Mouse (Mus musculus) heart, adult 11 months (tissue): ENCODE results near the gene Brd2.

Experiments used
- DNase-seq: peaks from one replicate; pipeline ENCODE4 v3.0.0; 2022

Gene Brd2

DNA sequence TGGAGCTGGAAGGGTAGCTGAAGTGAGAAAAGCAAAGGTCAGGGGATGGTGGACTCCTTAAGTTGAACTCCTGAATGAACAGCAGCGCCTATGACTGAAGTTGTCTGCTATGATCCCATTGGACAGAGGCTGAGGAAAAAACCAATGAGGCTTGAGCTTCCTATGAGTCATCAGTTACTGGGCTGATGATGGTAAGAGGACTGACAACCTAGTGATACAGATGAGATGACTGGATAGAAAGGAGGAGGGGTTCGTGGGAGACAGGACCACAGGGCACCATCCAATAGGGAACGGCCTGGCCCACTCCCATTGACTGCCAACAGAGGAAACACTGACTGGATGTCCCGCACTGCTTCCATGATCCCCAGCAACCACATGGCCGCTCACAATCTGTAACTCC is 42.8 kb downstream of the Brd2 start:
- DNase-seq = peak; percentile 92

DNA sequence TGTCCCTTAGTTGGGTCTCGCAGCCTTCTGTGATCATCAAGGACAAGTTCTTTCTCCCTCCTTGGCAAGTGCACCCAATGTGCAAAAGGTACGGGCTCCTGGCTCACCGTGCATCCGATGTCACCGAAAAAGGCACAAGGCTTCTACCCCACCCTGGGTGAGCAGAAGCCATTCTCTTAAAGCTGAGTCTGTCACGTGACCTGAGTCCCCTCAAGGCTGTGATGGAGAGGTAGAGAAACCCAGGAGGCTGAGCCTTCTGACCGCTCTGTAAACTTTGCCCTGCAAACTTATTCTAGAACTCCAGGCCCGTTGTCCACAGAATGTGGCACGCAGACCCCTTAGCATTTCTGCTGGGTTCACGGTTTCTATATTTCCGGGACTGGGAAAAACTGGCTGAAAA is 43.4 kb downstream of the Brd2 start:
- DNase-seq = no peak

DNA sequence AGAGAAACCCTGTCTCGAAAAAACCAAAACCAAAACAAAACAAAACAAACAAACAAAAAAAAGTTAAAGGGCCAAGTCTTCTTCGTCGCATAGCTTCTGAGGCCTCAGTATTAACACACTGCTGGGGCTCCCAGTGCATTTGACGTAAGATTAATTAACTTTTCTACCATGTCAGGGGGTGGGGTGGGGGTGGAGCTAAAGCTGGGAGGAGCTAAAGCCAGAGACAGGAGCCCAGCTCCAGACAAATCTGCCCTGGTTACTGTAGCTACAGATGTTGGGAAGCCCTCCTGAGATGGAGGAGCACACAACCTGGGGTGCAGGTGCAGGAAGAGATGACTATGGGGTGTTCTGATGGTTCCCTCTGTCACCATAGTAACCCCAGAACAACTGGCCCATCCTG is 44.3 kb downstream of the Brd2 start:
- no peak for DNase-seq

DNA sequence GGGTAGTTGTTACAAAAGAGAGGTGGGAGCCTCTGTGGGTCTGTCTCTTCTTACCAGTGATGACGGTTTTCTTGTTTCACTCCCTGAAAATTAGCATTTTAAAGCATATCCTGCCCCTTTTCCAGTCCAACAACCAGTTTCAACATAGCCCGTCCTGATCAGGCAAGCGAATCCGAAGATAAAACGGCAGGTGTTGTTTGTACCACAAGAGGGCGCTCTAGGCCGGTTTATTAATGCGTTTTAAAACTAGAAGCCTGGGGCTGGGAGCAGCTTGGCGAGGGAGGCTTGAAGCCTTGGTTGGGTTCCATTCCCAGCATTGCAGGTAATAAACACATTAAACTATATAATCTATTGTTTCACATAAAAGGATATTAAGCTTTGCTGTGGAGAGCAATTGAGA is 44.9 kb downstream of the Brd2 start:
- DNase-seq = no peak

- no peak for DNase-seq
These were observed 47.2 kb downstream of the Brd2 start for GRCm38 (mm10) chr17:34075271-34075670.

- DNase-seq = no peak
These were observed 50.3 kb downstream of the Brd2 start for GRCm38 (mm10) chr17:34072091-34072490.

DNA sequence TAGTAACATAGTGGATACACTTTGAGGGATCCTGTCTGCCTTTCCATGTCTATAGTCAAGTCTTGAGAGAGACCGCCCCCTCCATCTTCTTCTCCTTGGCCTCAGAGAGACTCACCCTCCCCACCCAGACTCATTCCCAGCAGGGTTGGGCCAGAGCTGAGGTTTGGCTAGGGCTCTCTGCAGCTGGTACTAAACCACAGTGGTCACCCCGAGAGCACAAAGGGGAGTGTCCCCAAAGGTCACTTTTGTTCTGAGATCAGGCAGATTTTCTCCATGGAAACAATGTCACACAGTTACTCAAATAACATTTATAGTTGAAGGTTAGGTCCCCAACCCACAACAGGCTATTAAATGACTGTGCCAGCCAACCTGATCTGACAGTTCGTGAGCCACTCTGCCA is 53.6 kb downstream of the Brd2 start:
- no peak for DNase-seq
